In genomic region chr17:33685249-33685653, GRCm38 (mm10) we compare ENCODE assay signal across 8 mouse cellular contexts. TPM values are rescaled to one million over a fixed set of nuclear protein-coding genes. Genes with fewer than 3 reads are reported as not detected.
A peak's percentile ranks its signal among the peaks of the same experiment; 100 is the strongest.
DNase-seq lines count a peak whose midpoint lies in the region; ATAC-seq lines count a peak whose summit lies in the region.

No protein-coding gene starts in this region.

- peak overlapping the region; percentile 87 for H3K9ac ChIP-seq in hindbrain, embryonic 16.5 days (ENCODE audit: low read depth, low read length)

- H3K36me3 ChIP-seq in hindbrain, embryonic 16.5 days (ENCODE audit: control insufficient read depth, insufficient read depth, low read length): no peaks in the 10 kb centered on the region
- no peaks in the 10 kb centered on the region for H3K36me3 ChIP-seq in macrophage (ENCODE audit: inconsistent target)

- 0% methylated on average over 42 of the region's 42 CpGs for WGBS in hindbrain, embryonic 16.5 days
- WGBS in macrophage (ENCODE audit: missing documents): under 1% methylated on average over 42 of the region's 42 CpGs

- peak overlapping the region; percentile 66 for H3K4me3 ChIP-seq in hindbrain, embryonic 16.5 days (ENCODE audit: low read length)
- H3K4me3 ChIP-seq in macrophage (ENCODE audit: inconsistent target): peak overlapping the region; percentile 71

- H3K79me2 ChIP-seq in macrophage (ENCODE audit: inconsistent target): peaks cover 49% of the 10 kb centered on the region

- H3K9me3 ChIP-seq in hindbrain, embryonic 16.5 days (ENCODE audit: control insufficient read depth, low read length): no peaks in the 10 kb centered on the region

- peaks cover 35% of the 10 kb centered on the region for H3K4me1 ChIP-seq in hindbrain, embryonic 16.5 days (ENCODE audit: control insufficient read depth, insufficient read depth, low read depth, low read length)

- H3K27ac ChIP-seq in hindbrain, embryonic 16.5 days (ENCODE audit: low read depth, low read length): peak overlapping the region; percentile 91
- H3K27ac ChIP-seq in macrophage: peak overlapping the region; percentile 84

- H3K4me2 ChIP-seq in hindbrain, embryonic 16.5 days (ENCODE audit: low read length): peak overlapping the region; percentile 91

- H3K27me3 ChIP-seq in hindbrain, embryonic 16.5 days (replicated peaks; ENCODE audit: control insufficient read depth, insufficient read depth, low read length): no peaks in the 10 kb centered on the region

- peak; percentile 97 for ATAC-seq in hindbrain, embryonic 16.5 days

- DNase-seq in T-cell, adult 2 months (ENCODE audit: low spot score): peak; percentile 98
- DNase-seq in cerebellum, postnatal 36 days: peak; percentile 95 to 98
- peak; percentile 96 to 97 for DNase-seq in frontal cortex, postnatal 36 days (ENCODE audit: low spot score in 2 of 2)
- DNase-seq in left cerebral cortex, adult 18-20 months (ENCODE audit: low spot score in 2 of 2): peak; percentile 97 to 98
- DNase-seq in right cerebral cortex, adult 18-20 months: peak; percentile 98
- DNase-seq in urinary bladder, postnatal 10 days (ENCODE audit: low spot score): peak; percentile 97

RNA-seq across cellular contexts. Expression of gene Hnrnpm, which starts 1.4 kb away (rescaled TPM):
- 161 and 194 TPM in 2 replicates for polyA plus RNA-seq in hindbrain, embryonic 16.5 days (2015; fragmentation: Nextera tagmentation; extraction: Ambion mirVana)
- total RNA-seq in left cerebral cortex, adult 18-20 months (2021): 100 to 1,000 TPM; 129 to 143 TPM
- 1,000 to 10,000 TPM in 2 of 26 experiments, 100 to 1,000 TPM in 24; 632 to 1,038 (median 821) TPM for total RNA-seq in macrophage (2018; cell fraction: chromatin; rRNA removed)
- 100 to 1,000 TPM; 104 to 184 (median 143) TPM for total RNA-seq in macrophage (2018; cell fraction: cytosol; rRNA removed)
- 100 to 1,000 TPM; 322 to 672 (median 460) TPM for total RNA-seq in macrophage (2018; cell fraction: nucleus; rRNA removed)
- 138 to 351 TPM (median 174 TPM) in 3 replicates for polyA plus RNA-seq in macrophage (2018)

RNA-seq across cellular contexts. Expression of gene March2, which starts 33.2 kb away (rescaled TPM):
- 82.2 and 84.1 TPM in 2 replicates for polyA plus RNA-seq in hindbrain, embryonic 16.5 days (2015; fragmentation: Nextera tagmentation; extraction: Ambion mirVana)
- 10 to 100 TPM; 90.0 to 90.1 TPM for total RNA-seq in left cerebral cortex, adult 18-20 months (2021)
- 10 to 100 TPM; 25.1 to 69.7 (median 43.6) TPM for total RNA-seq in macrophage (2018; cell fraction: chromatin; rRNA removed)
- total RNA-seq in macrophage (2018; cell fraction: cytosol; rRNA removed): 10 to 100 TPM; 41.9 to 70.5 (median 52.5) TPM
- total RNA-seq in macrophage (2018; cell fraction: nucleus; rRNA removed): 10 to 100 TPM; 30.6 to 73.3 (median 43.2) TPM
- polyA plus RNA-seq in macrophage (2018): 31.4 to 62.1 TPM (median 56.3 TPM) in 3 replicates

RNA-seq across cellular contexts. Expression of gene Pram1, which starts 47.4 kb away (rescaled TPM):
- 0.15 and 0.51 TPM in 2 replicates for polyA plus RNA-seq in hindbrain, embryonic 16.5 days (2015; fragmentation: Nextera tagmentation; extraction: Ambion mirVana)
- under 1 TPM in 1 of 2 experiments, not detected in 1; 0.60 TPM for total RNA-seq in left cerebral cortex, adult 18-20 months (2021)
- total RNA-seq in macrophage (2018; cell fraction: chromatin; rRNA removed): 10 to 100 TPM in 3 of 26 experiments, 1 to 10 TPM in 20, under 1 TPM in 2, not detected in 1; 0.75 to 12.3 (median 5.2) TPM
- total RNA-seq in macrophage (2018; cell fraction: cytosol; rRNA removed): 1 to 10 TPM in 25 of 26 experiments, under 1 TPM in 1; 0.76 to 2.4 (median 1.8) TPM
- total RNA-seq in macrophage (2018; cell fraction: nucleus; rRNA removed): 10 to 100 TPM in 2 of 26 experiments, 1 to 10 TPM in 20, under 1 TPM in 3, not detected in 1; 0.40 to 18.4 (median 3.1) TPM
- 1.7 to 7.1 TPM (median 4.6 TPM) in 3 replicates for polyA plus RNA-seq in macrophage (2018)

RNA-seq across cellular contexts. Expression of gene Zfp414, which starts 56.4 kb away (rescaled TPM):
- 50.9 and 71.0 TPM in 2 replicates for polyA plus RNA-seq in hindbrain, embryonic 16.5 days (2015; fragmentation: Nextera tagmentation; extraction: Ambion mirVana)
- 10 to 100 TPM; 44.0 to 46.7 TPM for total RNA-seq in left cerebral cortex, adult 18-20 months (2021)
- 10 to 100 TPM in 24 of 26 experiments, 1 to 10 TPM in 2; 6.4 to 64.1 (median 24.9) TPM for total RNA-seq in macrophage (2018; cell fraction: chromatin; rRNA removed)
- 10 to 100 TPM; 16.1 to 37.5 (median 31.0) TPM for total RNA-seq in macrophage (2018; cell fraction: cytosol; rRNA removed)
- total RNA-seq in macrophage (2018; cell fraction: nucleus; rRNA removed): 10 to 100 TPM; 11.6 to 84.1 (median 23.0) TPM
- polyA plus RNA-seq in macrophage (2018): 26.9 to 33.2 TPM (median 31.8 TPM) in 3 replicates

Comparison
In these comparisons a context has a peak if more than half of its experiments do, and no peak if none do; other contexts are left out.
1. Peak in every context shown above with its lines: DNase-seq, ATAC-seq, H3K4me3 ChIP-seq and H3K27ac ChIP-seq.